Mouse (Mus musculus) c-Kit-positive CD71-positive TER-119-negative erythroid progenitor cells, embryonic 14.5 days (primary cell): ENCODE measurements around the gene Exog.

Experiments used
- DNase-seq: peaks from one replicate; pipeline ENCODE4 v3.0.0-alpha.2; 2013; ENCODE audit warnings: low read depth

Exog gene

GRCm38 (mm10) chr9:119460410-119460809 is 15.7 kb downstream of the Exog start:
- DNase-seq: peak; percentile 36

GRCm38 (mm10) chr9:119465056-119465455 is 20.3 kb downstream of the Exog start:
- DNase-seq: no peak

- no peak for DNase-seq
These were observed 20.9 kb downstream of the Exog start for GRCm38 (mm10) chr9:119465595-119465994.

- DNase-seq: no peak
These were observed 25.1 kb downstream of the Exog start for GRCm38 (mm10) chr9:119469691-119470353.

GRCm38 (mm10) chr9:119472412-119472918 is 27.7 kb downstream of the Exog start:
- DNase-seq: no peak

- DNase-seq: no peak
These were observed 28.3 kb downstream of the Exog start for GRCm38 (mm10) chr9:119473011-119473410.

- no peak for DNase-seq
These were observed 28.9 kb downstream of the Exog start for GRCm38 (mm10) chr9:119473608-119474164.

- no peak for DNase-seq
These were observed 30.2 kb downstream of the Exog start for GRCm38 (mm10) chr9:119474717-119475611.

GRCm38 (mm10) chr9:119477754-119478153 is 33.0 kb downstream of the Exog start:
- no peak for DNase-seq

GRCm38 (mm10) chr9:119478345-119478744 is 33.6 kb downstream of the Exog start:
- DNase-seq: no peak

GRCm38 (mm10) chr9:119479297-119479696 is 34.6 kb downstream of the Exog start:
- DNase-seq: no peak

- DNase-seq: no peak
These were observed 36.9 kb downstream of the Exog start for GRCm38 (mm10) chr9:119481612-119482011.

- no peak for DNase-seq
These were observed 39.0 kb downstream of the Exog start for GRCm38 (mm10) chr9:119483554-119484353.

GRCm38 (mm10) chr9:119484420-119484819 is 39.7 kb downstream of the Exog start:
- DNase-seq: no peak

GRCm38 (mm10) chr9:119484868-119485267 is 40.1 kb downstream of the Exog start:
- no peak for DNase-seq

- no peak for DNase-seq
These were observed 51.6 kb downstream of the Exog start for GRCm38 (mm10) chr9:119496354-119496753.

GRCm38 (mm10) chr9:119496960-119497359 is 52.2 kb downstream of the Exog start:
- no peak for DNase-seq

GRCm38 (mm10) chr9:119497546-119498246 is 53.0 kb downstream of the Exog start:
- DNase-seq: no peak

GRCm38 (mm10) chr9:119498247-119498607 is 53.5 kb downstream of the Exog start:
- no peak for DNase-seq

GRCm38 (mm10) chr9:119498885-119499284 is 54.1 kb downstream of the Exog start:
- no peak for DNase-seq

- DNase-seq: no peak
These were observed 58.9 kb downstream of the Exog start for GRCm38 (mm10) chr9:119503613-119504012.
